In genomic region chr11:87163751-87164150, GRCm38 (mm10) we compare ENCODE assay signal across 34 mouse cellular contexts.
"Had no signal": no experiment of that assay in that cellular context is flagged by ENCODE, and none has a peak within 500 bp of the region (broad histone marks: within the 10 kb centered on the region; RNA-seq: fewer than 3 reads in every experiment).

No protein-coding gene starts in this region.

- ATAC-seq: hindbrain, embryonic 16.5 days; hindbrain, postnatal 0 days; inflammation-experienced regulatory T-cells, adult 6 months; intestine, embryonic 16.5 days; intestine, postnatal 0 days had no signal

- H3K9me3 ChIP-seq: heart, embryonic 12.5 days; heart, embryonic 13.5 days; heart, embryonic 15.5 days; hindbrain, embryonic 10.5 days; hindbrain, embryonic 12.5 days; hindbrain, embryonic 13.5 days; hindbrain, embryonic 15.5 days; kidney, embryonic 15.5 days had no signal

- DNase-seq: heart, postnatal 10 days; heart, postnatal 14 days; heart, postnatal 36 days; heart, postnatal 4 days; kidney, adult 11 months; kidney, adult 18-20 months; kidney, adult 2 months; kidney, adult 8-10 months; kidney, adult 9 months; kidney, postnatal 10 days; kidney, postnatal 14 days; kidney, postnatal 25 days; kidney, postnatal 36 days; kidney, postnatal 4 days; layer of hippocampus, adult 9-11 months; layer of hippocampus, postnatal 36 days had no signal

- H3K9ac ChIP-seq: heart, embryonic 12.5 days; heart, embryonic 13.5 days; heart, embryonic 15.5 days; hindbrain, embryonic 12.5 days; hindbrain, embryonic 13.5 days; hindbrain, embryonic 14.5 days; hindbrain, embryonic 15.5 days; kidney, embryonic 15.5 days had no signal

- H3K4me2 ChIP-seq: heart, embryonic 11.5 days; heart, embryonic 12.5 days; heart, embryonic 13.5 days; heart, embryonic 15.5 days; hindbrain, embryonic 12.5 days; hindbrain, embryonic 13.5 days; hindbrain, embryonic 14.5 days; hindbrain, embryonic 15.5 days; kidney, embryonic 15.5 days had no signal

- H3K27me3 ChIP-seq: heart, embryonic 12.5 days; heart, embryonic 13.5 days; heart, embryonic 15.5 days; hindbrain, embryonic 12.5 days; hindbrain, embryonic 13.5 days; hindbrain, embryonic 15.5 days; kidney, embryonic 15.5 days had no signal

- H3K27ac ChIP-seq: heart, embryonic 13.5 days; heart, embryonic 15.5 days; hindbrain, embryonic 10.5 days; hindbrain, embryonic 12.5 days; hindbrain, embryonic 13.5 days; hindbrain, embryonic 14.5 days; hindbrain, embryonic 15.5 days; hindbrain, postnatal 0 days; kidney, embryonic 15.5 days; kidney, postnatal 0 days; layer of hippocampus, adult 2 months; left cerebral cortex, adult 2 months had no signal

- H3K4me1 ChIP-seq: heart, embryonic 12.5 days; heart, embryonic 13.5 days; heart, embryonic 15.5 days; hindbrain, embryonic 10.5 days; hindbrain, embryonic 12.5 days; hindbrain, embryonic 13.5 days; hindbrain, embryonic 15.5 days; kidney, embryonic 15.5 days had no signal

- H3K4me3 ChIP-seq: heart, embryonic 12.5 days; heart, embryonic 13.5 days; heart, embryonic 15.5 days; hindbrain, embryonic 10.5 days; hindbrain, embryonic 12.5 days; hindbrain, embryonic 13.5 days; hindbrain, embryonic 15.5 days; kidney, embryonic 15.5 days; layer of hippocampus, adult 2 months; left cerebral cortex, adult 2 months had no signal
